Mouse (Mus musculus): Measurements from ENCODE around the gene Pjvk.
"Not testable (repeated sequence)": the region's sequence is repeated elsewhere in the genome, so short reads cannot be mapped to it uniquely, and the experiment has no call there.

The Pjvk gene

GRCm38 (mm10) chr2:76647883-76648570 is at the start of gene Pjvk, which contains the start of gene Prkra:
TSS of gene Pjvk (plus strand) at chr2:76648476.
TSS of gene Prkra (minus strand) at chr2:76648015.
- DNase-seq = peak; percentile 100

DNA sequence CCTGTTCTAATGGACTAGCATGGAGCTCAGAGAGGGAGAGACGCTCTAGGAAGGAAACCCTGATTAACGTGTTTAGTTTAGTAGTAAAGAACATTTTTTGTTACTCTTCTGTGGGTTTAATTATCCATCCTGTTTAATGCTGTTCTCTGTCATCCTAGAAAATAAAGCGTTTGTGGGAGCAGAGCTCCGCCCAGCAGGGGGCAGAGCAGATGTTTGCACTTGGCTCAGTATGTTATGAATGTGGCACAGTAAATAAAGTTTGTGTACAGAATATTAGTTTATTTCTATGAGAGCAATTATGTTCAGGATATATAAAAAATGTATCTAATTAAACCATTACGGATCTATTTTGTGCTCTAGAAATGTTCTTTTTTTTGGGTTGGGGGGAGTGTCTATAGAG is 49.1 kb upstream of the Pjvk start:
- DNase-seq = peak; percentile 20 to 26

DNA sequence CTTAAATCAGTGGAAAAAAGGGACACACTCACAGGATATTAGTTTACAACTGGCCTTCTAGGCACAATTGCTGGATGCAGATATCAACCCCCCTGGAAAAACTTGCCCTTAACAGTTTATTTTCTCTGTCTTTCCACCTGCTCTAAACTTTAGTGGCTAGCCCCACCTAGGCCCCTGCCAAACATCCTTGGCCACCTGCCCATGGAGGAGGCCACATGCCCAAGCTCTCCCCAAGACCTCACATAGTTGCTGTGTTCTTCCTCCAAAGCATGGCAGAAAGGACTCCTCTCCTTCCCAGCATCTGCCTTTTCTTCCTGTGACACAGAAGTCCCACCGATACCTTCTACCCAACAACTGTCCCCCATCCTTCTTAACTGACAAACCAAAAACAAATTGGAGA is 46.0 kb upstream of the Pjvk start:
- DNase-seq = peak; percentile 45 to 57

GRCm38 (mm10) chr2:76606704-76607103 is 41.6 kb upstream of the Pjvk start:
- no peak for DNase-seq

DNA sequence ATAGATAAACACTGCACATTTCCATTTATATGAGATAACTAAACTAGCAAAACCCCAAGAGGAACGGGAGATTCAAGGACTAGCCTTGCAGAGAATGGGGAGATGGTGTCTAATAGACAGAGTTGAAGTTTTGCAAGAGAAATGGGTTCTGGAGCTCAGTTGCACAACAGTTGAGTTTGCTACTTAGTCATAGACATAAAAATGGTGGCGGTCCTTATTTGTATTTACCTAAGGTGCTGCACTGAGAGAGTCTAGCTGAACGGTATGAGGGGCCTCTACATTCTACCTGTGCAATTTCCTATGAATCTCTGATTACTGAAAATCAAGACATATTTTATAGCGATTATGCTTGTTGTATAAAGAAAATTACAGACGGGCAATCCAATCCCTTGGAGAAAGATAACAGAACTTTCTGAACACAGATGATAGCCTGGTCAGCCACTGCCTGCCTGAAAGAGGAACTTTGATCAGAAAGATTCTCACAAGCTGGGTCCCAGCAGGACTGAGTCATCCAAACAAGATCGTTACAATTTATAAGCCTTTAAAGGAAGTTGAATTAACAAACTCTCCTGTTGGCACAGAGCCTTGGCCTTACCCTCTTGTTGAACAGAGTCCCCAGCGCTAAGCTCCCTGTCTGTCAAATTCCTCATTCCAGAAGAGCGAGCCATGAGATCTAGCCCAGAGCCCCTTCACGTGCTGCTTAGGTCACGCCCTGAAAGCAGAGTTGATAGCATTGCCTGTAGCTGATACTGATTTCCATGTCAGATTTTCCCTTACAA is 37.8 kb upstream of the Pjvk start:
- no peak for DNase-seq

GRCm38 (mm10) chr2:76611996-76612395 is 36.3 kb upstream of the Pjvk start:
- DNase-seq = no peak

GRCm38 (mm10) chr2:76618078-76618477 is 30.2 kb upstream of the Pjvk start:
- peak; percentile 75 to 82 for DNase-seq

GRCm38 (mm10) chr2:76620188-76620587 is 28.1 kb upstream of the Pjvk start:
- no peak for DNase-seq

- no peak for DNase-seq
These were observed 26.6 kb upstream of the Pjvk start for GRCm38 (mm10) chr2:76621724-76622123.

GRCm38 (mm10) chr2:76622316-76622715 is 26.0 kb upstream of the Pjvk start:
- not testable (repeated sequence) for DNase-seq

GRCm38 (mm10) chr2:76630293-76630692 is 18.0 kb upstream of the Pjvk start:
- DNase-seq = no peak

GRCm38 (mm10) chr2:76631600-76631999 is 16.7 kb upstream of the Pjvk start:
- no peak for DNase-seq

- no peak for DNase-seq
These were observed 8.6 kb upstream of the Pjvk start for GRCm38 (mm10) chr2:76639637-76640036.

DNA sequence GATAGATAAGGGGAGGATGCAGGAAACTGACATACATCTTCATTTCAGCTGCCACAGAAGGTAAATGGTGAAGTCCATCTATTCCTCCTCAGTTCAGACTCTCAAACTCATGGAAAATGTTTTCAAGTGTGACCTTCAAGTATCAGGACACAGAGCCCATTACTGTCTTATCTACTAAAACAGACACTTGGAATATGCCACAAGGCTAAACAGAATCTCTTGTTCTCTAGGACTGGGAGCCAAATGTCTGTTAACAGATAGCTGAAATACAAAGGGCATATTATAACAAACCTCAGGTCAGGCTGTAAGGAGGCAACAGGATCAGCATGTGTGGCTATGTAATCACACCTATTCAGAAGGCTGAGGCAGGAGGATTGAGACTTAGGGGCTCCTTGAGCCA is 4.5 kb upstream of the Pjvk start:
- no peak for DNase-seq

- peak in 1 of 2 experiments; percentile 82 for DNase-seq
These were observed 821 bp upstream of the Pjvk start for GRCm38 (mm10) chr2:76647441-76647869.

GRCm38 (mm10) chr2:76648666-76649141 is 428 bp downstream of the Pjvk start:
- peak; percentile 41 to 50 for DNase-seq

GRCm38 (mm10) chr2:76653070-76653469 is 4.8 kb downstream of the Pjvk start:
- no peak for DNase-seq

DNA sequence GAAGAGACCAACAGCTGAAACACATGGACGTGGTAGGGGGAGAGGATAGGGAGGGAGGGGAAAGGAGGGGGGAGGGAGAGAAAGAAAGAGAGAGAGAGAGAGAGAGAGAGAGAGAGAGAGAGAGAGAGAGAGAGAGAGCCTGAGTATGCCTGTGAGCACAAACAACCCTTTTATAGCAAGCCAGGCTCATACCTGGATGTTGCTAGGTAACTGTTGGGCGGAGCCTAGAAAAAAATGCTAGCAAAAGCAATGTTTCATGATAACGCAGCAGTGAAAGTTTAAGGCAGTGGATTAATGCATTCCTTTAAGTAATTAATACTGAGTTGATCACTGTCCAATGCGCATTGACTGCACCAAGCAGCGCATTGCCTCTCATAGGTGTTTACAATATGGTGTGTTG is 6.4 kb downstream of the Pjvk start:
- DNase-seq = no peak

DNA sequence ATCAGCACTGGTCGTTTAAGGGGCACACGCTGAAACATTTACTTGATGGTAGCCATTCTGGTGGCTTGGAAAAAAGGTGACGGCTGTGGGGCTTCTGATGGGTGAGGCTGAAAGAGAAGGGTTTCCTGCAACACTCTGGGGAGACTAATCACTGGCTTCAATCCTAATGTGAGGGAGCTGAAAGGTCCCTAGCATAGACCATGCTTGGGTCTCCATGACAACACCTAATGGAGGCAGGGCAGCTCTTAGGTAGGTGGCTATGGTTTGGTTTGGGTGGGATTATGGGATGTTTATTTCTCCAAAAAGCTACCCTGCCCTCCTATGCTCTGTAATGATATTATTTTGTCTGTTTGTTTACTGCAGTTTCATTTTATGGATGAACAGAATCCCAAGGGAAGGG is 7.2 kb downstream of the Pjvk start:
- no peak for DNase-seq

- no peak for DNase-seq
These were observed 7.7 kb downstream of the Pjvk start for GRCm38 (mm10) chr2:76655982-76656381.

DNA sequence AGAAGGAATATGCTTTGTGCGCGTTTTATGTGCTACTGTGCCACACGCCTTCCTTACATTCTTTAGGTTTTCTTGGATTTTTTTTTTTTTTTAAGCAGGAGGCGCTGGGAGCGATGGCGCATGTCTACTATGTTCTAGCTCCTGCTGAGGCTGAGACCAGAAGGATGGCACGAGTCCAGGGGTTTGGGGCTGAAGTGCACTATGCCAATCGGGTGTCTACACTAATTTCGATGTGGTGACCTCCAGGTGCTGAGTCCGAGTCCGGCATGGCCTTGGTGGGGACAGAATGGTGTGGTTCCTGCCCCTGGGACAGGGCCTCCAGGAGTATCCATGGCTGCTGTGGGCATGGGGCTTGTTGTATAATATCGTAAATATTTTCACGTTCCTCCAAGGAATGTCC is 10.3 kb downstream of the Pjvk start:
- peak; percentile 59 to 60 for DNase-seq

DNA sequence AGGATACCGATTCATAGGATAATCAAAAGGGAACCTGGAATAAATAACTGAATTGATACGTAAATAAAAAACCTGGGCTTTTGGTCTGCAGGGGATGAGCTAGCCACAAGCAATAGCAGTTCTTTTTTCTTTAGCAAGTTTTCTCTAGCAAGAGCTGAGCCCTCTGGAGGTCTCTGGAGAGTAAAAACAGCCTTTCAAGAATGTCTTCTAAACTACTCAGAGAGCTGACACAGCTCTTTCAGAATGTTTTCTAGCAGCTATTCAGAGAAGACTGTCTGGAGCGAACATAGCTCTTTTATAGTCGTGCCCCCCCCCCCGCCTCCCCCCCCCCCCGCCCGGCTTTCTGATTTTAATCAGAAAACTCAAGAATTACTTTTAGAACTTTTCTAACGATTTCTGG is 11.1 kb downstream of the Pjvk start:
- no peak for DNase-seq

DNA sequence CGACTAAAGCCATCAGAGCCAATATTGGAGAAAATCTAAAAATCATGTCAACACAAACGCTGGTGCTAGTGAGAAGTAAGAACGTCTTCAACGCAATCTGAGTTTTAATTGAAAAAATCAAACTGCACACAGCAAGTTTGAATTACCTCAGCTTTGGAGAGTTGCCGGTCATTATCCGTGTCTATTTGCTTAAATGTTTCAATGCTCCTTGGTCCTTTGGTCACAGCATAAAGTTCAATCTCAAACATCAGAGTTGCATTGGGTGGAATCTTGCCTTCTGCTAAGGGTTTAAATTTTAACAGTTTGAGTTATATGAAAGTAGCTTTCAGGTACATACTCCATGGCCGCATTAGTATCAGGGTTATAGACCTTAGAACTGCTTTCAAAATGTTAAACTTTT is 17.3 kb downstream of the Pjvk start:
- DNase-seq = no peak

DNA sequence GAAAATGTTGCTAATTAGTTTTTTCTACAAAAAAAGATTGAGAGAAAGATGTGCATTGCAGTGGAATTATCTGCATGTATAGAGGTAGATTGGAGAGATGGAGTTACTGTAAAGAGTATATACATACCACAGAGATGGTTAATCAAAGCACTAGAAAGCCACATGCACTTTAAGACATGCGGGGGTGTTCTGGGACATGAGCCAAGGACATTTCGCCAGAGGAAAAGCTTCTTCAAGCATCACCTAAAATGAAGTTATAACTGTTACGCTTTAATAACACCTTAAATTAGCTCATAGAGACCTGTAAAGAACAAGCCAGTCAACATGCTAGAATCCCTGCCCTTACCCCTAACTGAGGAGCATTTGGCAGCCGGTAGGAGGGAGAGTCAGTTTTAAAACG is 18.9 kb downstream of the Pjvk start:
- no peak for DNase-seq

Data from cerebellum, postnatal 10 days (tissue).